Mouse (Mus musculus): Measurements from ENCODE around the gene Crisp4.

DNA sequence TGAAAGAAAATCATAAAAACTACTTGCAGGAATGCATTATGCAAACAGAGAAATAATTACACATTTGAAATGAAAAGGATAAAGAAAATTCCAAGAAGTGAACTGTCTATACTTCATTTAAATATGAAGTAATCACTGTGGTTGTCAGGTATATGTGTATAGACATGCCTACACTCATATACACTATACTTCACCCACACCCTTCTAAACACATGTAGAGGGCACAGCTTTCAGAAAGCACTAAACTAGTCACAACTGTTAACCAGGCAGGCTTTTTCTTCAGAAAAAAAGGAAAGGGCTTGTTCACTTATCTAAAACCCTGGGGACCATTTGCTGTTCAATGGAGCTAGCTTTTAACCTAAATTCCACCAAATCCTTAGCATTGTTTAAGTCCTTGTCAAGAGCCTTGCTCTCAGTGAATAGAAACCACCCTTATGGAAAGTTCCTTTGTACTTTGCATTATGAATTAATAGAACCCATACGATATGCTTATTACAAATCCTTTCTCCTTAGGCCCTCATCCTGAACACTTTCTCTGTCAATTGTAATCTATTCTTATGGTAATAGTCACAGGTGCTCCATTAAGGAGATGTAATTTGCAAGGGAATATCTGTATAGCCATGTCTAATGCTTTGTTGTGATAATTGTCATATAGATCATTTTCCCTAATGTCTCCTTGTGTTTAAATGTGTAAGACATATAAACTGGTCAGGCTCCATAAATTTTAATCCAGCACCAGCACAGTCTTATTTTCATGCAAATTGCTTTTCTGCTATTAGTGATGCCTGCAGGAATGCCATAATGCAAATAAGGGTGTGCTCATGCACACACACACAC is 40.5 kb downstream of the Crisp4 start:
- TF ChIP-seq POLR2A (IDR thresholded peaks at IDR 0.05; ENCODE audit: low read depth, low read length), result no peak
- no peak for TF ChIP-seq CTCF (conservative IDR thresholded peaks at IDR 0.05 in 1 of 2, IDR thresholded peaks at IDR 0.05 in 1 of 2; ENCODE audit: low read depth in 2 of 2, low read length in 2 of 2)
- no peak for TF ChIP-seq EP300 (IDR thresholded peaks at IDR 0.05; ENCODE audit: low read length)
- no peak for TF ChIP-seq ZMIZ1 (IDR thresholded peaks at IDR 0.05; ENCODE audit: low read depth, low read length)
- no peak for TF ChIP-seq NELFE (IDR thresholded peaks at IDR 0.05; ENCODE audit: low read depth, low read length)
- TF ChIP-seq CHD1 (IDR thresholded peaks at IDR 0.05; ENCODE audit: low read depth, low read length), result no peak
- no peak for TF ChIP-seq JUND (conservative IDR thresholded peaks at IDR 0.05; ENCODE audit: low read depth, low read length)
